Mouse (Mus musculus): ENCODE data around the gene Map2k1. TPM values are rescaled to one million over a fixed set of nuclear protein-coding genes. Genes with fewer than 3 reads are reported as not detected.
A peak's percentile ranks its signal among the peaks of the same experiment; 100 is the strongest.
"Not testable (repeated sequence)": the region's sequence is repeated elsewhere in the genome, so short reads cannot be mapped to it uniquely, and the experiment has no call there.

Map2k1 gene
- polyA plus RNA-seq, 1 experiment from 2014 or later = 66.4 TPM

- ATAC-seq (ENCODE audit: low FRiP score); H3K4me3 ChIP-seq (replicated peaks; ENCODE audit: low read length); H3K4me2 ChIP-seq (replicated peaks); H3K9ac ChIP-seq; H3K9me3 ChIP-seq (ENCODE audit: control insufficient read depth, low read length); H3K27me3 ChIP-seq (ENCODE audit: control insufficient read depth, insufficient read depth, low read length); H3K36me3 ChIP-seq (replicated peaks; ENCODE audit: control insufficient read depth, insufficient read depth); DNase-seq (ENCODE audit: low spot score); H3K27ac ChIP-seq: not testable (repeated sequence)
- peaks cover 16% of the 10 kb centered on the region for H3K4me1 ChIP-seq (replicated peaks; ENCODE audit: control insufficient read depth, insufficient read depth, low read length)
- 97% methylated on average over 3 of the region's 3 CpGs for WGBS
These were observed 83.5 kb downstream of the Map2k1 start for GRCm38 (mm10) chr9:64169967-64170366.

- Histone ChIP-seq H3K27me3 (ENCODE audit: control insufficient read depth, insufficient read depth, low read length) (no peaks in the 10 kb centered on the region), H3K4me2 (replicated peaks) (no peak overlapping the region), H3K36me3 (replicated peaks; ENCODE audit: control insufficient read depth, insufficient read depth) (0 out of 2 replicates have a peak, but pooled peaks cover 7% of the 10 kb centered on the region), H3K27ac (no peak overlapping the region), H3K4me1 (replicated peaks; ENCODE audit: control insufficient read depth, insufficient read depth, low read length) (no peaks in the 10 kb centered on the region), H3K4me3 (replicated peaks; ENCODE audit: low read length) (no peak overlapping the region), H3K9me3 (ENCODE audit: control insufficient read depth, low read length) (no peaks in the 10 kb centered on the region), H3K9ac (no peak overlapping the region)
- ATAC-seq (ENCODE audit: low FRiP score) (no peak), DNase-seq (ENCODE audit: low spot score) (no peak)
- 91% methylated on average over 5 of the region's 5 CpGs for WGBS
These were observed 93.0 kb downstream of the Map2k1 start for GRCm38 (mm10) chr9:64160471-64160870.

GRCm38 (mm10) chr9:64156641-64157040, 96.8 kb downstream of the Map2k1 start:
- Histone ChIP-seq H3K4me2 (replicated peaks) (no peak overlapping the region), H3K36me3 (replicated peaks; ENCODE audit: control insufficient read depth, insufficient read depth) (peaks cover 7% of the 10 kb centered on the region; the same call in 1 of the 2 replicates), H3K27ac (no peak overlapping the region), H3K9ac (no peak overlapping the region), H3K4me3 (replicated peaks; ENCODE audit: low read length) (no peak overlapping the region), H3K27me3 (ENCODE audit: control insufficient read depth, insufficient read depth, low read length) (no peaks in the 10 kb centered on the region), H3K4me1 (replicated peaks; ENCODE audit: control insufficient read depth, insufficient read depth, low read length) (no peaks in the 10 kb centered on the region), H3K9me3 (ENCODE audit: control insufficient read depth, low read length) (no peaks in the 10 kb centered on the region)
- WGBS = 90% methylated on average over 1 of the region's 1 CpGs
- ATAC-seq (ENCODE audit: low FRiP score) (no peak), DNase-seq (ENCODE audit: low spot score) (no peak)

GRCm38 (mm10) chr9:64139879-64140278, 113.6 kb downstream of the Map2k1 start:
- no peaks in the 10 kb centered on the region for H3K27me3 ChIP-seq (ENCODE audit: control insufficient read depth, insufficient read depth, low read length)
- no peak for DNase-seq (ENCODE audit: low spot score)
- no peak overlapping the region for H3K4me2 ChIP-seq (replicated peaks)
- H3K36me3 ChIP-seq (replicated peaks; ENCODE audit: control insufficient read depth, insufficient read depth) = no peaks in the 10 kb centered on the region
- no peaks in the 10 kb centered on the region for H3K4me1 ChIP-seq (replicated peaks; ENCODE audit: control insufficient read depth, insufficient read depth, low read length)
- ATAC-seq (ENCODE audit: low FRiP score) = no peak
- WGBS = 92% methylated on average over 9 of the region's 9 CpGs
- H3K9ac ChIP-seq = no peak overlapping the region
- H3K27ac ChIP-seq = no peak overlapping the region
- no peaks in the 10 kb centered on the region for H3K9me3 ChIP-seq (ENCODE audit: control insufficient read depth, low read length)
- H3K4me3 ChIP-seq (replicated peaks; ENCODE audit: low read length) = no peak overlapping the region

- DNase-seq (ENCODE audit: low spot score) = peak; percentile 78
- not testable (repeated sequence) for H3K4me3 ChIP-seq (replicated peaks; ENCODE audit: low read length); H3K4me2 ChIP-seq (replicated peaks); H3K4me1 ChIP-seq (replicated peaks; ENCODE audit: control insufficient read depth, insufficient read depth, low read length); H3K27me3 ChIP-seq (ENCODE audit: control insufficient read depth, insufficient read depth, low read length); H3K9ac ChIP-seq; H3K36me3 ChIP-seq (replicated peaks; ENCODE audit: control insufficient read depth, insufficient read depth); ATAC-seq (ENCODE audit: low FRiP score); H3K9me3 ChIP-seq (ENCODE audit: control insufficient read depth, low read length); H3K27ac ChIP-seq
- WGBS = 10% methylated on average over 6 of the region's 6 CpGs
These were observed 114.5 kb downstream of the Map2k1 start for GRCm38 (mm10) chr9:64138896-64139295.

Small RNAs within 50 kb of the gene (microRNA-seq; reads per million reads assigned to microRNA genes)
- not detected for gene Gm24106

Other genes with a start within 250 kb of the Map2k1 start
- gene Smad6, start 231.6 kb downstream of the Map2k1 start, polyA plus RNA-seq (2014; fragmentation: Nextera tagmentation; extraction: Ambion mirVana) = 2.3 and 2.7 TPM in 2 replicates
- gene Lctl, start 136.5 kb downstream of the Map2k1 start, polyA plus RNA-seq (2014; fragmentation: Nextera tagmentation; extraction: Ambion mirVana) = not detected in 2 replicates
- 3.6 and 4.3 TPM in 2 replicates for gene Zwilch, start 80.5 kb downstream of the Map2k1 start, polyA plus RNA-seq (2014; fragmentation: Nextera tagmentation; extraction: Ambion mirVana)
- 650 and 656 TPM in 2 replicates for gene Rpl4, start 80.3 kb downstream of the Map2k1 start, polyA plus RNA-seq (2014; fragmentation: Nextera tagmentation; extraction: Ambion mirVana)
- gene Snapc5, start 74.4 kb downstream of the Map2k1 start, polyA plus RNA-seq (2014; fragmentation: Nextera tagmentation; extraction: Ambion mirVana) = 24.2 and 27.0 TPM in 2 replicates
- gene Uchl4, start 18.4 kb downstream of the Map2k1 start, polyA plus RNA-seq (2014; fragmentation: Nextera tagmentation; extraction: Ambion mirVana) = 2.7 and 2.8 TPM in 2 replicates
- gene Tipin, start 27.9 kb upstream of the Map2k1 start, polyA plus RNA-seq (2014; fragmentation: Nextera tagmentation; extraction: Ambion mirVana) = 71.8 and 73.3 TPM in 2 replicates
- gene Dis3l, start 87.7 kb upstream of the Map2k1 start, polyA plus RNA-seq (2014; fragmentation: Nextera tagmentation; extraction: Ambion mirVana) = 21.1 and 23.2 TPM in 2 replicates
- gene Megf11, start 132.0 kb upstream of the Map2k1 start, polyA plus RNA-seq (2014; fragmentation: Nextera tagmentation; extraction: Ambion mirVana) = 15.6 and 17.4 TPM in 2 replicates

Data from hindbrain, embryonic 14.5 days (tissue).